ENCODE assay signal across 14 mouse cellular contexts in the genomic region with DNA sequence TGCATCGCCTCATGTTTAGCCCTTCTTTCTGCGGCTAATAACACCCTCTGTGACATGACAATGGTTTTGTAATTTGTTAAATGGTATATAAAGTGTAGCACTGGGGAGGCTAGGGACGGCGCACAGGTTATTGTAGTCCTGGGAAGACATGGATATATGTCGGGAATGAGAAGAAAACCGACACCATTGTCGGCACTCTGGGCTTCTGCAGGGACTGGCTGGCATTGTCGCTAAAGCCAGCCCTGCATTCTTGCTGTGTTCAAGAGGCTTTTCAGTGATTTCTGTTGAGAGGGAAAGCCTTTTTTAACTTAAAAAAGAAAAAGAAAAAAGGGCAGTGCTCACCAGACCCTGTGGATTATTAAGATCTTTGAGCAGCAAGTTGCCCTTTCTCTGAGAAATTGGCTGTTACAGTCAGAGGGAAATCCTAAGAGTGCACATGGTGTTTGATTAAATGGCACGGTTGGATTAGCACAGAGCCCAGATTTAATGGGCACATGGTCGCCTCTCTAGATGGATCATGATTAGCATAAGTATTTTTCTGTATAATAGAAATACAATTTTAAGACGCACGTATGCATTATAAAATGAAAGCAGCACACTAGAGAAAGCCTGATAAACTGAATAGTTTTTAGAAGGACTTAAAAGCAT. TPM values are rescaled to one million over a fixed set of nuclear protein-coding genes. Genes with fewer than 3 reads are reported as not detected.
A peak's percentile ranks its signal among the peaks of the same experiment; 100 is the strongest.
DNase-seq lines count a peak whose midpoint lies in the region; ATAC-seq lines count a peak whose summit lies in the region.
"Had no signal": no experiment of that assay in that cellular context is flagged by ENCODE, and none has a peak within 500 bp of the region (broad histone marks: within the 10 kb centered on the region; RNA-seq: fewer than 3 reads in every experiment).

No protein-coding gene starts in this region.

- no peaks in the 10 kb centered on the region for H3K27me3 ChIP-seq in embryonic facial prominence, embryonic 14.5 days (replicated peaks; ENCODE audit: control insufficient read depth, insufficient read depth, low read length)
- H3K27me3 ChIP-seq in forebrain, embryonic 13.5 days: no peaks in the 10 kb centered on the region
- no peaks in the 10 kb centered on the region for H3K27me3 ChIP-seq in hindbrain, embryonic 16.5 days (replicated peaks; ENCODE audit: control insufficient read depth, insufficient read depth, low read length)
- no peaks in the 10 kb centered on the region for H3K27me3 ChIP-seq in neural tube, embryonic 13.5 days
- H3K27me3 ChIP-seq: CH12.LX; heart, embryonic 12.5 days; liver, embryonic 12.5 days had no signal

- H3K4me3 ChIP-seq in embryonic facial prominence, embryonic 14.5 days (ENCODE audit: low read depth, low read length): no peak overlapping the region
- no peak overlapping the region; the same call in 1 of the 2 replicates for H3K4me3 ChIP-seq in forebrain, embryonic 13.5 days
- no peak overlapping the region for H3K4me3 ChIP-seq in hindbrain, embryonic 16.5 days (ENCODE audit: low read length)
- H3K4me3 ChIP-seq in neural tube, embryonic 13.5 days: no peak overlapping the region
- H3K4me3 ChIP-seq: heart, embryonic 12.5 days; liver, embryonic 12.5 days had no signal

- no peak overlapping the region for H3K4me2 ChIP-seq in embryonic facial prominence, embryonic 14.5 days (ENCODE audit: low read depth, low read length)
- peak overlapping the region; percentile 46 for H3K4me2 ChIP-seq in forebrain, embryonic 13.5 days
- peak overlapping the region; percentile 31 for H3K4me2 ChIP-seq in hindbrain, embryonic 16.5 days (ENCODE audit: low read length)
- peak overlapping the region; percentile 33 for H3K4me2 ChIP-seq in neural tube, embryonic 13.5 days
- H3K4me2 ChIP-seq: liver, embryonic 12.5 days had no signal

- no peak overlapping the region for H3K9ac ChIP-seq in embryonic facial prominence, embryonic 14.5 days (ENCODE audit: low read depth, low read length)
- peak overlapping the region; percentile 27; the same call in 1 of the 2 replicates for H3K9ac ChIP-seq in forebrain, embryonic 13.5 days
- H3K9ac ChIP-seq in hindbrain, embryonic 16.5 days (ENCODE audit: low read depth, low read length): no peak overlapping the region
- H3K9ac ChIP-seq in neural tube, embryonic 13.5 days: peak overlapping the region; percentile 13; the same call in 1 of the 2 replicates
- H3K9ac ChIP-seq: heart, embryonic 12.5 days; liver, embryonic 12.5 days had no signal

- no peak overlapping the region for H3K27ac ChIP-seq in embryonic facial prominence, embryonic 14.5 days (replicated peaks; ENCODE audit: low read depth, low read length)
- H3K27ac ChIP-seq in forebrain, embryonic 13.5 days: peak overlapping the region; percentile 67
- peak overlapping the region; percentile 45 for H3K27ac ChIP-seq in hindbrain, embryonic 16.5 days (ENCODE audit: low read depth, low read length)
- peak overlapping the region; percentile 25 for H3K27ac ChIP-seq in neural tube, embryonic 13.5 days (replicated peaks)
- H3K27ac ChIP-seq: liver, embryonic 12.5 days; stomach, postnatal 0 days had no signal

- H3K36me3 ChIP-seq in embryonic facial prominence, embryonic 14.5 days (ENCODE audit: control insufficient read depth, insufficient read depth, low read length): no peaks in the 10 kb centered on the region
- H3K36me3 ChIP-seq in forebrain, embryonic 13.5 days (ENCODE audit: poor library complexity, severe bottlenecking): no peaks in the 10 kb centered on the region
- no peaks in the 10 kb centered on the region for H3K36me3 ChIP-seq in hindbrain, embryonic 16.5 days (ENCODE audit: control insufficient read depth, insufficient read depth, low read length)
- no peaks in the 10 kb centered on the region for H3K36me3 ChIP-seq in neural tube, embryonic 13.5 days
- H3K36me3 ChIP-seq: heart, embryonic 12.5 days had no signal

- no peak for DNase-seq in embryonic facial prominence, embryonic 14.5 days (ENCODE audit: low spot score)
- DNase-seq in left cerebral cortex, postnatal 25 days (ENCODE audit: low spot score in 2 of 2): no peak
- no peak for DNase-seq in cerebellum, adult 11 months
- DNase-seq in testis, postnatal 14 days (ENCODE audit: low spot score): no peak
- DNase-seq: adrenal gland, adult 2 months; cerebellum, postnatal 25 days had no signal

- peak; percentile 43; the same call in 1 of the 2 replicates for ATAC-seq in embryonic facial prominence, embryonic 14.5 days (ENCODE audit: low read depth)
- ATAC-seq in forebrain, embryonic 13.5 days: 0 out of 2 replicates have a peak, but pooled peaks have one; percentile 62
- ATAC-seq in hindbrain, embryonic 16.5 days: 0 out of 2 replicates have a peak, but pooled peaks have one; percentile 46
- no peak for ATAC-seq in neural tube, embryonic 13.5 days (ENCODE audit: low read depth)
- ATAC-seq: liver, embryonic 12.5 days; lung, postnatal 0 days had no signal

- intact Hi-C loops in left cerebral cortex, postnatal 25 days (cut with DNase I): no loop called here

- no peaks in the 10 kb centered on the region for H3K9me3 ChIP-seq in embryonic facial prominence, embryonic 14.5 days (ENCODE audit: control insufficient read depth, low read length)
- H3K9me3 ChIP-seq in forebrain, embryonic 13.5 days (replicated peaks): no peaks in the 10 kb centered on the region
- no peaks in the 10 kb centered on the region for H3K9me3 ChIP-seq in hindbrain, embryonic 16.5 days (ENCODE audit: control insufficient read depth, low read length)
- H3K9me3 ChIP-seq in neural tube, embryonic 13.5 days: no peaks in the 10 kb centered on the region
- H3K9me3 ChIP-seq: heart, embryonic 12.5 days; liver, embryonic 12.5 days had no signal

- WGBS in embryonic facial prominence, embryonic 14.5 days: 46% methylated on average over 12 of the region's 12 CpGs
- 5% methylated on average over 12 of the region's 12 CpGs for WGBS in forebrain, embryonic 13.5 days
- WGBS in hindbrain, embryonic 16.5 days: 14% methylated on average over 12 of the region's 12 CpGs
- 23% methylated on average over 12 of the region's 12 CpGs for WGBS in neural tube, embryonic 13.5 days

- H3K4me1 ChIP-seq in embryonic facial prominence, embryonic 14.5 days (ENCODE audit: control insufficient read depth, insufficient read depth, low read length): peaks cover 22% of the 10 kb centered on the region
- H3K4me1 ChIP-seq in forebrain, embryonic 13.5 days: peaks cover 60% of the 10 kb centered on the region
- peaks cover 38% of the 10 kb centered on the region for H3K4me1 ChIP-seq in hindbrain, embryonic 16.5 days (ENCODE audit: control insufficient read depth, insufficient read depth, low read depth, low read length)
- H3K4me1 ChIP-seq in neural tube, embryonic 13.5 days (replicated peaks): peaks cover 78% of the 10 kb centered on the region

RNA-seq across cellular contexts. Expression of a gene that starts 58.6 kb away (rescaled TPM):
- 15.7 and 16.5 TPM in 2 replicates for polyA plus RNA-seq in embryonic facial prominence, embryonic 14.5 days (2014; fragmentation: Nextera tagmentation; extraction: Ambion mirVana)
- 17.8 and 18.6 TPM in 2 replicates for polyA plus RNA-seq in forebrain, embryonic 13.5 days (2015; fragmentation: Nextera tagmentation; extraction: Ambion mirVana)
- polyA plus RNA-seq in hindbrain, embryonic 16.5 days (2015; fragmentation: Nextera tagmentation; extraction: Ambion mirVana): 11.5 and 12.4 TPM in 2 replicates
- polyA plus RNA-seq in neural tube, embryonic 13.5 days (2015; fragmentation: Nextera tagmentation; extraction: Ambion mirVana): 12.9 and 15.2 TPM in 2 replicates
- 100 to 1,000 TPM; 101 to 104 TPM for total RNA-seq in left cerebral cortex, postnatal 25 days (2021)

Comparison
In these comparisons a context has a peak if more than half of its experiments do, and no peak if none do; other contexts are left out.
1. H3K9ac ChIP-seq: peak in forebrain, embryonic 13.5 days (single experiment) and neural tube, embryonic 13.5 days (single experiment); none in embryonic facial prominence, embryonic 14.5 days (single experiment) and hindbrain, embryonic 16.5 days (single experiment).